Mouse (Mus musculus): Measurements from ENCODE around the gene Dab1. TPM values are rescaled to one million over a fixed set of nuclear protein-coding genes. Genes with fewer than 3 reads are reported as not detected.

The Dab1 gene
- polyA plus RNA-seq, 1 experiment from 2014 or later: 0.39 TPM

GRCm38 (mm10) chr4:104210796-104211195 lies 591.6 kb downstream of the Dab1 start:
- 58% methylated on average over 1 of the region's 1 CpGs for WGBS
- H3K4me3 ChIP-seq (ENCODE audit: low read depth, low read length): no peak overlapping the region
- no peak for DNase-seq (ENCODE audit: low spot score)
- no peak for ATAC-seq
- no peak overlapping the region for H3K27ac ChIP-seq (ENCODE audit: low read length)
- no peaks in the 10 kb centered on the region for H3K36me3 ChIP-seq (ENCODE audit: insufficient read depth, low read length)
- no peak overlapping the region for H3K9ac ChIP-seq (replicated peaks; ENCODE audit: low read depth)
- no peak for TF ChIP-seq CTCF (IDR thresholded peaks at IDR 0.05)
- TF ChIP-seq EP300 (IDR thresholded peaks at IDR 0.05): no peak
- no peaks in the 10 kb centered on the region for H3K9me3 ChIP-seq (ENCODE audit: low read length)
- H3K27me3 ChIP-seq (replicated peaks; ENCODE audit: insufficient read depth, low read length): no peaks in the 10 kb centered on the region
- no peak overlapping the region for H3K4me2 ChIP-seq (replicated peaks; ENCODE audit: low read depth, low read length)
- no peaks in the 10 kb centered on the region for H3K4me1 ChIP-seq (ENCODE audit: insufficient read depth, low read depth, low read length)

- ATAC-seq (no peak), DNase-seq (ENCODE audit: low spot score) (no peak)
- H3K4me1 ChIP-seq (ENCODE audit: insufficient read depth, low read depth, low read length): no peaks in the 10 kb centered on the region
- H3K27ac ChIP-seq (ENCODE audit: low read length): no peak overlapping the region
- H3K4me3 ChIP-seq (ENCODE audit: low read depth, low read length): no peak overlapping the region
- no peak overlapping the region for H3K4me2 ChIP-seq (replicated peaks; ENCODE audit: low read depth, low read length)
- H3K9ac ChIP-seq (replicated peaks; ENCODE audit: low read depth): no peak overlapping the region
- H3K27me3 ChIP-seq (replicated peaks; ENCODE audit: insufficient read depth, low read length): no peaks in the 10 kb centered on the region
- H3K36me3 ChIP-seq (ENCODE audit: insufficient read depth, low read length): no peaks in the 10 kb centered on the region
- H3K9me3 ChIP-seq (ENCODE audit: low read length): no peaks in the 10 kb centered on the region
- WGBS: 58% methylated on average over 9 of the region's 9 CpGs
- no peak for TF ChIP-seq CTCF (IDR thresholded peaks at IDR 0.05)
- TF ChIP-seq EP300 (IDR thresholded peaks at IDR 0.05): no peak
These were observed 592.6 kb downstream of the Dab1 start for GRCm38 (mm10) chr4:104211531-104212455.

- no peak overlapping the region for H3K9ac ChIP-seq (replicated peaks; ENCODE audit: low read depth)
- no peak overlapping the region for H3K27ac ChIP-seq (ENCODE audit: low read length)
- DNase-seq (ENCODE audit: low spot score) (no peak), ATAC-seq (no peak)
- TF ChIP-seq CTCF (IDR thresholded peaks at IDR 0.05) (no peak), EP300 (IDR thresholded peaks at IDR 0.05) (no peak)
- H3K36me3 ChIP-seq (ENCODE audit: insufficient read depth, low read length): no peaks in the 10 kb centered on the region
- no peaks in the 10 kb centered on the region for H3K9me3 ChIP-seq (ENCODE audit: low read length)
- no peaks in the 10 kb centered on the region for H3K4me1 ChIP-seq (ENCODE audit: insufficient read depth, low read depth, low read length)
- H3K4me3 ChIP-seq (ENCODE audit: low read depth, low read length): no peak overlapping the region
- WGBS: 54% methylated on average over 7 of the region's 7 CpGs
- H3K4me2 ChIP-seq (replicated peaks; ENCODE audit: low read depth, low read length): no peak overlapping the region
- H3K27me3 ChIP-seq (replicated peaks; ENCODE audit: insufficient read depth, low read length): no peaks in the 10 kb centered on the region
These were observed 595.6 kb downstream of the Dab1 start for GRCm38 (mm10) chr4:104214724-104215123.

DNA sequence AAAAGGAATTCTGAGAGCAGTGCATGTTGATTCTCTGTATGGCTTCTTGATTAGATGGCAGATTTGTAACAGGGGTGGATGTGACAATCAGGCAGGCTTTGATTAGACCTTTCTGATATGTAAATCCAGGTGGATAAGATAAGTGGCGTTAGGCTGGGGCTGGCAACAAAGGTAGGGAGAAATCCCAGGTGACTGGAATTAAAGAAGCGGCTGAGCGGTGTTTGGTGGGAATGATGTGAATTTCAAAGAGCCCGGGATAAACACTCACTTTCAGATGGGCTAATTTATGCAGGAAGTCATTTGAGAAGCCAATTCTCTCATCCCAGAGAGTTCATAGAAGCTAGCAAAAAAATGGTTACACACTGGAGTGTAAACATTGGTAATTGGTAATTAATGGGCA lies 598.2 kb downstream of the Dab1 start:
- no peak overlapping the region for H3K9ac ChIP-seq (replicated peaks; ENCODE audit: low read depth)
- ATAC-seq (no peak), DNase-seq (ENCODE audit: low spot score) (no peak)
- H3K27me3 ChIP-seq (replicated peaks; ENCODE audit: insufficient read depth, low read length): no peaks in the 10 kb centered on the region
- TF ChIP-seq CTCF (IDR thresholded peaks at IDR 0.05) (no peak), EP300 (IDR thresholded peaks at IDR 0.05) (no peak)
- no peaks in the 10 kb centered on the region for H3K9me3 ChIP-seq (ENCODE audit: low read length)
- H3K4me3 ChIP-seq (ENCODE audit: low read depth, low read length): no peak overlapping the region
- H3K4me1 ChIP-seq (ENCODE audit: insufficient read depth, low read depth, low read length): no peaks in the 10 kb centered on the region
- 50% methylated on average over 4 of the region's 4 CpGs for WGBS
- no peak overlapping the region for H3K27ac ChIP-seq (ENCODE audit: low read length)
- no peak overlapping the region for H3K4me2 ChIP-seq (replicated peaks; ENCODE audit: low read depth, low read length)
- H3K36me3 ChIP-seq (ENCODE audit: insufficient read depth, low read length): no peaks in the 10 kb centered on the region

GRCm38 (mm10) chr4:104218765-104219164 lies 599.6 kb downstream of the Dab1 start:
- H3K36me3 ChIP-seq (ENCODE audit: insufficient read depth, low read length): no peaks in the 10 kb centered on the region
- no peak overlapping the region for H3K9ac ChIP-seq (replicated peaks; ENCODE audit: low read depth)
- H3K4me1 ChIP-seq (ENCODE audit: insufficient read depth, low read depth, low read length): no peaks in the 10 kb centered on the region
- no peak overlapping the region for H3K4me3 ChIP-seq (ENCODE audit: low read depth, low read length)
- 45% methylated on average over 6 of the region's 6 CpGs for WGBS
- no peak overlapping the region for H3K27ac ChIP-seq (ENCODE audit: low read length)
- H3K4me2 ChIP-seq (replicated peaks; ENCODE audit: low read depth, low read length): no peak overlapping the region
- TF ChIP-seq CTCF (IDR thresholded peaks at IDR 0.05) (no peak), EP300 (IDR thresholded peaks at IDR 0.05) (no peak)
- DNase-seq (ENCODE audit: low spot score) (no peak), ATAC-seq (no peak)
- no peaks in the 10 kb centered on the region for H3K9me3 ChIP-seq (ENCODE audit: low read length)
- H3K27me3 ChIP-seq (replicated peaks; ENCODE audit: insufficient read depth, low read length): no peaks in the 10 kb centered on the region

- ATAC-seq: no peak
- TF ChIP-seq CTCF (IDR thresholded peaks at IDR 0.05): no peak
- TF ChIP-seq EP300 (IDR thresholded peaks at IDR 0.05): no peak
- Histone ChIP-seq H3K27ac (ENCODE audit: low read length) (no peak overlapping the region), H3K4me3 (ENCODE audit: low read depth, low read length) (no peak overlapping the region), H3K4me2 (replicated peaks; ENCODE audit: low read depth, low read length) (no peak overlapping the region), H3K4me1 (ENCODE audit: insufficient read depth, low read depth, low read length) (no peaks in the 10 kb centered on the region), H3K27me3 (replicated peaks; ENCODE audit: insufficient read depth, low read length) (no peaks in the 10 kb centered on the region), H3K9ac (replicated peaks; ENCODE audit: low read depth) (no peak overlapping the region), H3K36me3 (ENCODE audit: insufficient read depth, low read length) (no peaks in the 10 kb centered on the region), H3K9me3 (ENCODE audit: low read length) (no peaks in the 10 kb centered on the region)
- WGBS: 12% methylated on average over 3 of the region's 3 CpGs
- no peak for DNase-seq (ENCODE audit: low spot score)
These were observed 600.9 kb downstream of the Dab1 start for GRCm38 (mm10) chr4:104220099-104220498.
